Mouse (Mus musculus): ENCODE results near the gene Ush2a. TPM values are rescaled to one million over a fixed set of nuclear protein-coding genes. Genes with fewer than 3 reads are reported as not detected.

Gene Ush2a
- polyA plus RNA-seq, 1 experiment: not detected

- no peak overlapping the region for H3ac ChIP-seq (ENCODE audit: control insufficient read depth, insufficient read length)
These were observed 304.4 kb downstream of the Ush2a start for GRCm38 (mm10) chr1:188566229-188566628.

GRCm38 (mm10) chr1:188567486-188567885 lies 305.7 kb downstream of the Ush2a start:
- Histone ChIP-seq H3K4me3 (no peak overlapping the region), H3K36me3 (ENCODE audit: control insufficient read depth, insufficient read depth) (no peaks in the 10 kb centered on the region), H3K27me3 (ENCODE audit: control insufficient read depth, insufficient read depth, insufficient read length) (no peaks in the 10 kb centered on the region), H3K79me2 (ENCODE audit: control insufficient read depth, insufficient read depth) (no peaks in the 10 kb centered on the region), H3ac (ENCODE audit: control insufficient read depth, insufficient read length) (no peak overlapping the region), H3K4me2 (ENCODE audit: low read depth) (no peak overlapping the region)
- TF ChIP-seq POLR2AphosphoS2 (IDR thresholded peaks at IDR 0.05; ENCODE audit: insufficient read length, low read depth): no peak
- TF ChIP-seq TCF12 (IDR thresholded peaks at IDR 0.05; ENCODE audit: insufficient read depth, poor library complexity, severe bottlenecking): no peak

More at GRCm38 (mm10) chr1:188566229-188566628, 304.4 kb downstream of the Ush2a start:
- Histone ChIP-seq H3K4me3 (no peak overlapping the region), H3K4me2 (ENCODE audit: low read depth) (peak overlapping the region; percentile 50), H3K27me3 (ENCODE audit: control insufficient read depth, insufficient read depth, insufficient read length) (no peaks in the 10 kb centered on the region), H3K79me2 (ENCODE audit: control insufficient read depth, insufficient read depth) (no peaks in the 10 kb centered on the region), H3K36me3 (ENCODE audit: control insufficient read depth, insufficient read depth) (no peaks in the 10 kb centered on the region)
- TF ChIP-seq REST (IDR thresholded peaks at IDR 0.05; ENCODE audit: insufficient read depth, insufficient read length): no peak
- TF ChIP-seq MAX (IDR thresholded peaks at IDR 0.05; ENCODE audit: low read depth): no peak
- no peak for TF ChIP-seq CEBPB (IDR thresholded peaks at IDR 0.05; ENCODE audit: insufficient read depth, poor library complexity, severe bottlenecking)
- peak in 1 of 3 experiments; percentile 71 for TF ChIP-seq MYOG (IDR thresholded peaks at IDR 0.05; ENCODE audit: control insufficient read depth in 1 of 3, insufficient read depth in 1 of 3, insufficient read length in 2 of 3, low read depth in 2 of 3)
- no peak for TF ChIP-seq SRF (IDR thresholded peaks at IDR 0.05; ENCODE audit: control insufficient read depth, insufficient read length, low read depth)
- no peak for TF ChIP-seq TCF3 (IDR thresholded peaks at IDR 0.05; ENCODE audit: insufficient read length, low read depth)
- peak in 2 of 3 experiments; percentile 22 to 74 for TF ChIP-seq MYOD1 (IDR thresholded peaks at IDR 0.05; ENCODE audit: control insufficient read depth in 1 of 3, insufficient read length in 2 of 3, low read depth in 2 of 3)
- TF ChIP-seq POLR2A (IDR thresholded peaks at IDR 0.05; ENCODE audit: insufficient read length, low read depth): no peak
- no peak for TF ChIP-seq E2F4 (IDR thresholded peaks at IDR 0.05; ENCODE audit: insufficient read depth)
- TF ChIP-seq TCF12 (IDR thresholded peaks at IDR 0.05; ENCODE audit: insufficient read depth, poor library complexity, severe bottlenecking): no peak
- TF ChIP-seq POLR2AphosphoS2 (IDR thresholded peaks at IDR 0.05; ENCODE audit: insufficient read length, low read depth): no peak
- TF ChIP-seq USF1 (IDR thresholded peaks at IDR 0.05; ENCODE audit: low read depth): peak; percentile 40

GRCm38 (mm10) chr1:188568295-188568961 lies 306.6 kb downstream of the Ush2a start:
- Histone ChIP-seq H3K36me3 (ENCODE audit: control insufficient read depth, insufficient read depth) (no peaks in the 10 kb centered on the region), H3K4me3 (no peak overlapping the region), H3K27me3 (ENCODE audit: control insufficient read depth, insufficient read depth, insufficient read length) (no peaks in the 10 kb centered on the region), H3ac (ENCODE audit: control insufficient read depth, insufficient read length) (no peak overlapping the region), H3K4me2 (ENCODE audit: low read depth) (no peak overlapping the region), H3K79me2 (ENCODE audit: control insufficient read depth, insufficient read depth) (no peaks in the 10 kb centered on the region)
- TF ChIP-seq E2F4 (IDR thresholded peaks at IDR 0.05; ENCODE audit: insufficient read depth) (no peak), CEBPB (IDR thresholded peaks at IDR 0.05; ENCODE audit: insufficient read depth, poor library complexity, severe bottlenecking) (no peak), USF1 (IDR thresholded peaks at IDR 0.05; ENCODE audit: low read depth) (no peak), SRF (IDR thresholded peaks at IDR 0.05; ENCODE audit: control insufficient read depth, insufficient read length, low read depth) (no peak), POLR2A (IDR thresholded peaks at IDR 0.05; ENCODE audit: insufficient read length, low read depth) (no peak), TCF12 (IDR thresholded peaks at IDR 0.05; ENCODE audit: insufficient read depth, poor library complexity, severe bottlenecking) (no peak), TCF3 (IDR thresholded peaks at IDR 0.05; ENCODE audit: insufficient read length, low read depth) (no peak), MYOG (IDR thresholded peaks at IDR 0.05; ENCODE audit: control insufficient read depth in 1 of 3, insufficient read depth in 1 of 3, insufficient read length in 2 of 3, low read depth in 2 of 3) (no peak), MYOD1 (IDR thresholded peaks at IDR 0.05; ENCODE audit: control insufficient read depth in 1 of 3, insufficient read length in 2 of 3, low read depth in 2 of 3) (no peak), POLR2AphosphoS2 (IDR thresholded peaks at IDR 0.05; ENCODE audit: insufficient read length, low read depth) (no peak), MAX (IDR thresholded peaks at IDR 0.05; ENCODE audit: low read depth) (no peak), REST (IDR thresholded peaks at IDR 0.05; ENCODE audit: insufficient read depth, insufficient read length) (no peak)

GRCm38 (mm10) chr1:188576246-188576747 lies 314.5 kb downstream of the Ush2a start:
- Histone ChIP-seq H3K4me3 (no peak overlapping the region), H3K79me2 (ENCODE audit: control insufficient read depth, insufficient read depth) (no peaks in the 10 kb centered on the region), H3K36me3 (ENCODE audit: control insufficient read depth, insufficient read depth) (no peaks in the 10 kb centered on the region), H3K4me2 (ENCODE audit: low read depth) (no peak overlapping the region), H3ac (ENCODE audit: control insufficient read depth, insufficient read length) (no peak overlapping the region), H3K27me3 (ENCODE audit: control insufficient read depth, insufficient read depth, insufficient read length) (no peaks in the 10 kb centered on the region)
- TF ChIP-seq POLR2AphosphoS2 (IDR thresholded peaks at IDR 0.05; ENCODE audit: insufficient read length, low read depth) (no peak), CEBPB (IDR thresholded peaks at IDR 0.05; ENCODE audit: insufficient read depth, poor library complexity, severe bottlenecking) (no peak), USF1 (IDR thresholded peaks at IDR 0.05; ENCODE audit: low read depth) (no peak), E2F4 (IDR thresholded peaks at IDR 0.05; ENCODE audit: insufficient read depth) (no peak), MAX (IDR thresholded peaks at IDR 0.05; ENCODE audit: low read depth) (no peak), TCF3 (IDR thresholded peaks at IDR 0.05; ENCODE audit: insufficient read length, low read depth) (no peak), REST (IDR thresholded peaks at IDR 0.05; ENCODE audit: insufficient read depth, insufficient read length) (no peak), MYOD1 (IDR thresholded peaks at IDR 0.05; ENCODE audit: control insufficient read depth in 1 of 3, insufficient read length in 2 of 3, low read depth in 2 of 3) (no peak), TCF12 (IDR thresholded peaks at IDR 0.05; ENCODE audit: insufficient read depth, poor library complexity, severe bottlenecking) (no peak)

- no peaks in the 10 kb centered on the region for H3K36me3 ChIP-seq (ENCODE audit: control insufficient read depth, insufficient read depth)
- H3K27me3 ChIP-seq (ENCODE audit: control insufficient read depth, insufficient read depth, insufficient read length): no peaks in the 10 kb centered on the region
- H3K79me2 ChIP-seq (ENCODE audit: control insufficient read depth, insufficient read depth): no peaks in the 10 kb centered on the region
- no peak overlapping the region for H3K4me2 ChIP-seq (ENCODE audit: low read depth)
- TF ChIP-seq POLR2A (IDR thresholded peaks at IDR 0.05; ENCODE audit: insufficient read length, low read depth): no peak
- TF ChIP-seq TCF3 (IDR thresholded peaks at IDR 0.05; ENCODE audit: insufficient read length, low read depth): no peak
- TF ChIP-seq MYOG (IDR thresholded peaks at IDR 0.05; ENCODE audit: control insufficient read depth in 1 of 3, insufficient read depth in 1 of 3, insufficient read length in 2 of 3, low read depth in 2 of 3): no peak
- no peak for TF ChIP-seq E2F4 (IDR thresholded peaks at IDR 0.05; ENCODE audit: insufficient read depth)
- no peak for TF ChIP-seq MYOD1 (IDR thresholded peaks at IDR 0.05; ENCODE audit: control insufficient read depth in 1 of 3, insufficient read length in 2 of 3, low read depth in 2 of 3)
- no peak for TF ChIP-seq TCF12 (IDR thresholded peaks at IDR 0.05; ENCODE audit: insufficient read depth, poor library complexity, severe bottlenecking)
- TF ChIP-seq CEBPB (IDR thresholded peaks at IDR 0.05; ENCODE audit: insufficient read depth, poor library complexity, severe bottlenecking): no peak
- TF ChIP-seq SRF (IDR thresholded peaks at IDR 0.05; ENCODE audit: control insufficient read depth, insufficient read length, low read depth): no peak
- no peak for TF ChIP-seq REST (IDR thresholded peaks at IDR 0.05; ENCODE audit: insufficient read depth, insufficient read length)
- no peak for TF ChIP-seq POLR2AphosphoS2 (IDR thresholded peaks at IDR 0.05; ENCODE audit: insufficient read length, low read depth)
- no peak for TF ChIP-seq MAX (IDR thresholded peaks at IDR 0.05; ENCODE audit: low read depth)
- no peak for TF ChIP-seq USF1 (IDR thresholded peaks at IDR 0.05; ENCODE audit: low read depth)
- no peak overlapping the region for H3K4me3 ChIP-seq
- H3ac ChIP-seq (ENCODE audit: control insufficient read depth, insufficient read length): no peak overlapping the region
These were observed 315.6 kb downstream of the Ush2a start for GRCm38 (mm10) chr1:188577376-188577775.

Measured in myocyte (in vitro differentiated cells).